Mouse (Mus musculus): Measurements from ENCODE around the gene Rspo1.

DNA sequence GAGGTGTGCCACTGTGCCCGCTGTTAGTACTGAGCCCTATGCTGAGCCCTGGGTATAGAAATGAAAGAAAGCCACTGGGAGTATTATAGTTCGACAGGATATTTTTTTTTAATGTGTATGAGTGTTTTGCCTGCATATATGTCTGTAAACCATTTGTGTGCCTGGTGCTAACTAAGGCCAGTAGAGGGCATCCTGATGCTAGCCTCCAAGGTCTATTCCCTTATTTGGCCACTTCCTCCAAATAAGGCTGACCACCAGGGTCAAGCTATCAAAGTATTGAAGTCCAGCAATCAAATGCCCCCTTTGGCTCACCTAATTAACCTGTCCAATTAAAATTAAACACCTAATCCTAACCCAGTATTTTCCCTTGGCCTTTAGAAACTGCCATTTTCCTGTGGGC lies 41.3 kb upstream of the Rspo1 start:
- no peak for TF ChIP-seq CTCF (conservative IDR thresholded peaks at IDR 0.05; ENCODE audit: low read length)
- TF ChIP-seq NANOG (IDR thresholded peaks at IDR 0.05; ENCODE audit: borderline replicate concordance, low read length) = no peak
- no peak for TF ChIP-seq POU5F1 (IDR thresholded peaks at IDR 0.05; ENCODE audit: borderline replicate concordance, low read length)
